Mouse (Mus musculus): ENCODE measurements at regions not wholly inside any gene's neighbourhood (a gene's known extent, or its start where the extent isn't known, plus 50 kb on each side); places are given as distances from the start of the nearest gene placed in this dataset.

GRCm38 (mm10) chr10:119027241-119027901 lies 157.4 kb upstream of the Dyrk2 start:
- no peak overlapping the region for H3K4me3 ChIP-seq (ENCODE audit: control insufficient read depth in 1 of 2, insufficient read depth in 1 of 2, low read depth in 2 of 2, low read length in 2 of 2)
- H3K27me3 ChIP-seq (ENCODE audit: control insufficient read depth in 1 of 2, insufficient read depth in 2 of 2, low read length in 2 of 2), result no peaks in the 10 kb centered on the region
- no peaks in the 10 kb centered on the region for H3K4me1 ChIP-seq (ENCODE audit: control insufficient read depth in 1 of 2, insufficient read depth in 2 of 2, low read length in 2 of 2)
- H3K9ac ChIP-seq (ENCODE audit: control insufficient read depth, low read depth, low read length, poor library complexity, severe bottlenecking), result no peak overlapping the region
- DNase-seq (ENCODE audit: low read depth, low spot score), result no peak
- no peaks in the 10 kb centered on the region for H3K36me3 ChIP-seq (ENCODE audit: control insufficient read depth in 1 of 2, insufficient read depth in 2 of 2, low read length in 2 of 2)
- H3K27ac ChIP-seq (ENCODE audit: control insufficient read depth, low read depth, low read length), result no peak overlapping the region
- TF ChIP-seq POLR2A (IDR thresholded peaks at IDR 0.05; ENCODE audit: control insufficient read depth in 1 of 2, insufficient read depth in 1 of 2, low read depth in 1 of 2, low read length in 2 of 2, poor library complexity in 1 of 2), result no peak
- no peak for TF ChIP-seq BHLHE40 (IDR thresholded peaks at IDR 0.05; ENCODE audit: borderline replicate concordance, low read depth, low read length)
- no peak for TF ChIP-seq MYB (IDR thresholded peaks at IDR 0.05; ENCODE audit: low read depth, low read length)
- TF ChIP-seq SIN3A (IDR thresholded peaks at IDR 0.05; ENCODE audit: low read length), result no peak
- TF ChIP-seq USF2 (IDR thresholded peaks at IDR 0.05; ENCODE audit: borderline replicate concordance in 1 of 2, insufficient read depth in 1 of 2, low read depth in 1 of 2, low read length in 2 of 2), result no peak
- TF ChIP-seq RCOR1 (IDR thresholded peaks at IDR 0.05; ENCODE audit: low read depth, low read length), result no peak
- TF ChIP-seq POLR2AphosphoS5 (IDR thresholded peaks at IDR 0.05; ENCODE audit: borderline replicate concordance, low read depth, low read length), result no peak
- no peak for TF ChIP-seq TCF12 (IDR thresholded peaks at IDR 0.05; ENCODE audit: low read depth, low read length)
- TF ChIP-seq UBTF (IDR thresholded peaks at IDR 0.05; ENCODE audit: borderline replicate concordance, insufficient read depth, low read depth, low read length), result no peak
- TF ChIP-seq TAL1 (IDR thresholded peaks at IDR 0.05; ENCODE audit: low read length), result no peak
- TF ChIP-seq MXI1 (IDR thresholded peaks at IDR 0.05; ENCODE audit: low read depth, low read length), result no peak
- no peak for TF ChIP-seq JUND (IDR thresholded peaks at IDR 0.05; ENCODE audit: low read depth, low read length)
- TF ChIP-seq HCFC1 (IDR thresholded peaks at IDR 0.05; ENCODE audit: low read depth, low read length), result no peak
- TF ChIP-seq NELFE (IDR thresholded peaks at IDR 0.05; ENCODE audit: low read depth, low read length), result no peak
- no peak for TF ChIP-seq CHD1 (IDR thresholded peaks at IDR 0.05; ENCODE audit: low read depth, low read length)
- H3K9me3 ChIP-seq (replicated peaks; ENCODE audit: insufficient read depth, low read length), result no peaks in the 10 kb centered on the region
- no peaks in the 10 kb centered on the region for H3K79me2 ChIP-seq (ENCODE audit: control insufficient read depth, insufficient read depth, low read length, poor library complexity)

- no peaks in the 10 kb centered on the region for H3K27me3 ChIP-seq (ENCODE audit: control insufficient read depth in 1 of 2, insufficient read depth in 2 of 2, low read length in 2 of 2)
- H3K79me2 ChIP-seq (ENCODE audit: control insufficient read depth, insufficient read depth, low read length, poor library complexity), result no peaks in the 10 kb centered on the region
- no peak for DNase-seq (ENCODE audit: low read depth, low spot score)
- TF ChIP-seq POLR2A (IDR thresholded peaks at IDR 0.05; ENCODE audit: control insufficient read depth in 1 of 2, insufficient read depth in 1 of 2, low read depth in 1 of 2, low read length in 2 of 2, poor library complexity in 1 of 2), result no peak
- no peak for TF ChIP-seq SMC3 (IDR thresholded peaks at IDR 0.05; ENCODE audit: low read depth, low read length)
- TF ChIP-seq CHD2 (IDR thresholded peaks at IDR 0.05; ENCODE audit: low read length), result no peak
- no peak for TF ChIP-seq ELF1 (IDR thresholded peaks at IDR 0.05; ENCODE audit: low read depth, low read length)
- TF ChIP-seq EP300 (IDR thresholded peaks at IDR 0.05; ENCODE audit: low read depth in 1 of 2, low read length in 2 of 2), result no peak
- TF ChIP-seq ZNF384 (IDR thresholded peaks at IDR 0.05; ENCODE audit: low read depth, low read length), result no peak
- no peak for TF ChIP-seq MAFK (IDR thresholded peaks at IDR 0.05; ENCODE audit: borderline replicate concordance, low read depth, low read length)
- no peak for TF ChIP-seq MEF2A (IDR thresholded peaks at IDR 0.05; ENCODE audit: extremely low read depth, insufficient replicate concordance, low read depth, low read length, poor library complexity, severe bottlenecking)
- TF ChIP-seq BHLHE40 (IDR thresholded peaks at IDR 0.05; ENCODE audit: borderline replicate concordance, low read depth, low read length), result no peak
- TF ChIP-seq CTCF (IDR thresholded peaks at IDR 0.05 in 2 of 3, conservative IDR thresholded peaks at IDR 0.05 in 1 of 3; ENCODE audit: control insufficient read depth in 1 of 3, insufficient read depth in 1 of 3, low read depth in 2 of 3, low read length in 3 of 3, poor library complexity in 1 of 3, severe bottlenecking in 1 of 3), result no peak
- no peaks in the 10 kb centered on the region for H3K4me1 ChIP-seq (ENCODE audit: control insufficient read depth in 1 of 2, insufficient read depth in 2 of 2, low read length in 2 of 2)
- no peak overlapping the region for H3K27ac ChIP-seq (ENCODE audit: control insufficient read depth, low read depth, low read length)
- no peaks in the 10 kb centered on the region for H3K36me3 ChIP-seq (ENCODE audit: control insufficient read depth in 1 of 2, insufficient read depth in 2 of 2, low read length in 2 of 2)
- no peaks in the 10 kb centered on the region for H3K9me3 ChIP-seq (replicated peaks; ENCODE audit: insufficient read depth, low read length)
- H3K9ac ChIP-seq (ENCODE audit: control insufficient read depth, low read depth, low read length, poor library complexity, severe bottlenecking), result no peak overlapping the region
- no peak overlapping the region for H3K4me3 ChIP-seq (ENCODE audit: control insufficient read depth in 1 of 2, insufficient read depth in 1 of 2, low read depth in 2 of 2, low read length in 2 of 2)
Observed at GRCm38 (mm10) chr10:119026291-119026690, 156.3 kb upstream of the Dyrk2 start.
